Mouse (Mus musculus) cerebellum, adult 2 months (tissue): ENCODE measurements around the gene Stambpl1.

Experiments
- CTCF ChIP-seq: fragments of 200-500 bp; IDR thresholded peaks from 2 replicates; pipeline ENCODE4 v1.5.1; 2011; ENCODE audit warnings: low read depth, mild to moderate bottlenecking, control low read depth, low read length, moderate library complexity, borderline replicate concordance; ENCODE audit not compliant: insufficient read depth
- POLR2A ChIP-seq: fragments of 200-500 bp; IDR thresholded peaks from 2 replicates; pipeline ENCODE4 v1.6.1; 2011; ENCODE audit warnings: low read length, control low read depth, borderline replicate concordance; ENCODE audit not compliant: insufficient read depth

GRCm38 (mm10) chr19:34209930-34210581 is 18.0 kb downstream of the Stambpl1 start:
- TF ChIP-seq POLR2A (no peak), CTCF (no peak)
